Mouse (Mus musculus): ENCODE results near the gene Tmem251. TPM values are rescaled to one million over a fixed set of nuclear protein-coding genes. Genes with fewer than 3 reads are reported as not detected.

Gene Tmem251
- polyA plus RNA-seq, 1 experiment from 2014 or later = 15.2 TPM

DNA sequence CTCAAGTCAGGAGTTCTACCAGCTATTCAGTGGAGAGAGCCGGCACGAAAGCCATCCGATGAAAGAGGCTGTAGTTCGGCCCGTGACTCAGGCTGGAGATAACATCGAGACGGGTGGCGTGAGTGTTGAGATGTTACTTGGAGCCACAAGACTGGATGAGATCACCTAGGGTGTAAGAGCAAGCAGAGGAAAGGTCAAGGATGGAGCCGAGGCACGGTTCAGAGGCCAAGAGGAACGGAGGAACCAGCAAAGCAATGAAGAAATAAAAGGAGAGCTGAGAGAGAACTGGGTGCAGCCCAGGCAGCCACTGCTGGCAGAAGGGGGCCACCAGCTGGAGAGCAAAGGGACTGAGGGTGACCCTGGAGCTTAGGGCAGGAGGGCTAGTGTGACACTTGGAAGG, 35.3 kb upstream of the Tmem251 start:
- ATAC-seq (replicated peaks; ENCODE audit: low FRiP score, low read depth) (no peak; the same call in 1 of the 2 replicates), DNase-seq (ENCODE audit: low spot score) (peak; percentile 61)
- H3K27me3 ChIP-seq (ENCODE audit: insufficient read depth, low read length) = no peaks in the 10 kb centered on the region
- no peaks in the 10 kb centered on the region for H3K36me3 ChIP-seq (ENCODE audit: insufficient read depth, low read length)
- 53% methylated on average over 11 of the region's 11 CpGs for WGBS
- no peak overlapping the region for H3K4me3 ChIP-seq (replicated peaks; ENCODE audit: low read depth, low read length)
- H3K9ac ChIP-seq (ENCODE audit: low read depth, low read length) = no peak overlapping the region
- 0 out of 2 replicates have a peak overlapping the region, but pooled peaks have one; percentile 3 for H3K4me2 ChIP-seq (ENCODE audit: low read length)
- peak; percentile 61 for TF ChIP-seq CTCF (IDR thresholded peaks at IDR 0.05; ENCODE audit: low read depth)
- H3K27ac ChIP-seq = no peak overlapping the region
- H3K9me3 ChIP-seq (replicated peaks; ENCODE audit: low read length) = no peaks in the 10 kb centered on the region
- peaks cover 6% of the 10 kb centered on the region for H3K4me1 ChIP-seq (replicated peaks; ENCODE audit: insufficient read depth, low read length)

DNA sequence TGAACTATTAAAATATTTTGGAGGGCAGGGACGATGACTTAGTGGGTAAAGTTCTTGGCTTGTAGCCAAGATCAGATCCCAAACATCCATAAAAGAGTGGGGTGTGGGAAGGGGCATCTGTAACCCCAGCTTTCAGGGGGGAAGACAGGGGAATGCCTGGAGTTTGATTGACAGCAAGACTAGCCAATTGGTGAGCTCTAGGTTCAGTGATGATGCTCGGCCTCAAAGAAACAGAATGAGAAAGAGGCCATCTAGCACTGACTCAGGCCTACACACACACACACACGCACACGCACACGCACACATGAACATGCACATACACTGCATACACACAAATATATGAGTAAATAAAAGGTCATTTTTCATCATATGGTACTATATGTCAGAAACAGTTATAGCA, 33.7 kb upstream of the Tmem251 start:
- Histone ChIP-seq H3K4me3 (replicated peaks; ENCODE audit: low read depth, low read length) (no peak overlapping the region), H3K4me2 (ENCODE audit: low read length) (no peak overlapping the region), H3K9me3 (replicated peaks; ENCODE audit: low read length) (no peaks in the 10 kb centered on the region), H3K36me3 (ENCODE audit: insufficient read depth, low read length) (no peaks in the 10 kb centered on the region), H3K27me3 (ENCODE audit: insufficient read depth, low read length) (no peaks in the 10 kb centered on the region), H3K27ac (no peak overlapping the region), H3K9ac (ENCODE audit: low read depth, low read length) (no peak overlapping the region), H3K4me1 (replicated peaks; ENCODE audit: insufficient read depth, low read length) (no peaks in the 10 kb centered on the region)
- WGBS = 83% methylated on average over 5 of the region's 5 CpGs
- ATAC-seq (replicated peaks; ENCODE audit: low FRiP score, low read depth) (no peak), DNase-seq (ENCODE audit: low spot score) (no peak)
- TF ChIP-seq CTCF (IDR thresholded peaks at IDR 0.05; ENCODE audit: low read depth) = no peak

DNA sequence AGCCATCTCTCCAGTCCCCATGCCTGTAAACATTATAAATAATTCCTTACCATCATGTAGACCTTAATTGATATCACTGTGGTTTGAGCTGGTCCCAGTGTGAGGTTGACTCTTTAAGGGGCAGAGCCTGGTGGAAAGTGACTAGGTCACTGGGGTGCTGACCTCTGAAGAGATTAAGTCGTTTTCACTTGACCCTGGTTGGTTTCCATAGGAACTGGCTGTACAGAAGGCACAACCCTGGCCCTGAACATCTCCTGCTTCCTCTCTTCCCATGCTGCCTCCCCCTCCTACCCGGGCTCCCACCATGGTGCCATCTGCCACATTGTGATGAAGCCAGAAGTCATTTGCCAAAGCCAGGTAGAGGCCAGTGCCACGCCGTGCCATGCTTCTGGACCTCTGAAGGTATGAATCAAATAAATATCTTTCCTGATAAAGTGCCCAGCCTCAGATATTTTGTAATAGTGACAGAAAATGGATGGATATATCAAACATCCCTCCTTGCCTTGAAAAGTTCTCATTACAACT, 32.6 kb upstream of the Tmem251 start:
- H3K4me1 ChIP-seq (replicated peaks; ENCODE audit: insufficient read depth, low read length) = no peaks in the 10 kb centered on the region
- H3K4me2 ChIP-seq (ENCODE audit: low read length) = no peak overlapping the region
- H3K9me3 ChIP-seq (replicated peaks; ENCODE audit: low read length) = no peaks in the 10 kb centered on the region
- no peak overlapping the region for H3K9ac ChIP-seq (ENCODE audit: low read depth, low read length)
- H3K36me3 ChIP-seq (ENCODE audit: insufficient read depth, low read length) = no peaks in the 10 kb centered on the region
- ATAC-seq (replicated peaks; ENCODE audit: low FRiP score, low read depth) (no peak), DNase-seq (ENCODE audit: low spot score) (no peak)
- no peak overlapping the region for H3K27ac ChIP-seq
- no peak overlapping the region for H3K4me3 ChIP-seq (replicated peaks; ENCODE audit: low read depth, low read length)
- H3K27me3 ChIP-seq (ENCODE audit: insufficient read depth, low read length) = no peaks in the 10 kb centered on the region
- TF ChIP-seq CTCF (IDR thresholded peaks at IDR 0.05; ENCODE audit: low read depth) = no peak
- WGBS = 63% methylated on average over 4 of the region's 4 CpGs

DNA sequence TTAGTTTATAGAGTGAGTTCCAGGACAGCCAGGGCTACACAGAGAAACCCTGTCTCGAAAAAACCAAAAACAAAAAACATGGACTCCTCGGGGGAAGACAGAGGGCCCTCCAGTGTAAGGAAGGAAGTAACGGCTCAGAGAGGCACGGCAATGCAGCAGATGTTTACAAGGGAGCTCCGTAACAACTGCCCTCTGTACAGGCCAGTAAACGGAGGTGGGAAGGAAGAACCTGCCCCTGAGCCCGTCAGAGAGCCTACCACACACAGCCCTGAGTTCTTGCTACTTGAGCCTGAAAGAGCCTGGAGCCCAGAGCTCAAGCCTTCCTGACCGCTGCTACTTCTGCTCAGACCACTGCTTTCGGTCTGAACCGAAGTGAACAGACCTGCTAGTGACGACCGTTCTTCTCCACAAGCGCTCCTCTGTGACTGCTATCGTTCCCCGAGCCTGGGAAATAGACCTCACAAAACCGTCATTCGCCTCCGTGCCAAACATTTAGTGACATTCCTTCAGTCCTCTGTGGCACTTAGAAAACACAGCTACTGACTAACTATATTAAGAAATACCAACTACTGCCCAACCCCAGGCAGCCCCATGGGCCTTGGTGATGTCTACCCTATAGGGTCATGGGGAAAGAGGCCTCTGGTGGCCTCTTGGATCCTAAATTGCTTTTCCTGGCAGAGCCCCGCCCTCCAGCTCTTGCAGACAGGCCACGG, 30.3 kb upstream of the Tmem251 start:
- Histone ChIP-seq H3K27me3 (ENCODE audit: insufficient read depth, low read length) (no peaks in the 10 kb centered on the region), H3K36me3 (ENCODE audit: insufficient read depth, low read length) (no peaks in the 10 kb centered on the region), H3K27ac (peak overlapping the region; percentile 19; the same call in 1 of the 2 replicates), H3K4me2 (ENCODE audit: low read length) (no peak overlapping the region), H3K9me3 (replicated peaks; ENCODE audit: low read length) (no peaks in the 10 kb centered on the region), H3K4me3 (replicated peaks; ENCODE audit: low read depth, low read length) (no peak overlapping the region), H3K4me1 (replicated peaks; ENCODE audit: insufficient read depth, low read length) (no peaks in the 10 kb centered on the region), H3K9ac (ENCODE audit: low read depth, low read length) (no peak overlapping the region)
- no peak for DNase-seq (ENCODE audit: low spot score)
- ATAC-seq (replicated peaks; ENCODE audit: low FRiP score, low read depth) = no peak
- no peak for TF ChIP-seq CTCF (IDR thresholded peaks at IDR 0.05; ENCODE audit: low read depth)
- WGBS = 51% methylated on average over 20 of the region's 20 CpGs

DNA sequence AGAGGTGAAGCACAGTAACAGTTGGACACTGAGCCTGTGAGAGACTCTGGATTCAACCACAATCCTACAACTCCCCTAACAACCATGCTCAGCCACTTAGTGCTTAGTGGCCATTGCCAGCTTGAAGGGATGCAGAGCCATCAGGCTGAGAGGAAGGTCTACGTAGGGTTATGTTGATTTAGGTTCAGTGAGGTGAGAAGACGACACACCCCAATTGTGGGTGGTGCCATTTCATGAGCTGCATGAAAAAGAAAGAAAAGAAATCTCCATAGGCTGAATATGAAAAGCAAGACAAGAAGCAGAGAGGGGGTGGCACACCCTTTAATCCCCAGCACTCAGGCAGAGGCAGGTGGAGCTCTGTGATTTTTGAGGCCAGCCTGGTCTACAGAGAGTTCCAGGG, 29.4 kb upstream of the Tmem251 start:
- DNase-seq (ENCODE audit: low spot score) = no peak
- H3K27ac ChIP-seq = no peak overlapping the region
- TF ChIP-seq CTCF (IDR thresholded peaks at IDR 0.05; ENCODE audit: low read depth) = no peak
- no peak for ATAC-seq (replicated peaks; ENCODE audit: low FRiP score, low read depth)
- no peak overlapping the region for H3K4me3 ChIP-seq (replicated peaks; ENCODE audit: low read depth, low read length)
- H3K27me3 ChIP-seq (ENCODE audit: insufficient read depth, low read length) = no peaks in the 10 kb centered on the region
- H3K4me1 ChIP-seq (replicated peaks; ENCODE audit: insufficient read depth, low read length) = no peaks in the 10 kb centered on the region
- H3K36me3 ChIP-seq (ENCODE audit: insufficient read depth, low read length) = no peaks in the 10 kb centered on the region
- no peaks in the 10 kb centered on the region for H3K9me3 ChIP-seq (replicated peaks; ENCODE audit: low read length)
- no peak overlapping the region for H3K9ac ChIP-seq (ENCODE audit: low read depth, low read length)
- WGBS = 49% methylated on average over 2 of the region's 2 CpGs
- no peak overlapping the region for H3K4me2 ChIP-seq (ENCODE audit: low read length)

DNA sequence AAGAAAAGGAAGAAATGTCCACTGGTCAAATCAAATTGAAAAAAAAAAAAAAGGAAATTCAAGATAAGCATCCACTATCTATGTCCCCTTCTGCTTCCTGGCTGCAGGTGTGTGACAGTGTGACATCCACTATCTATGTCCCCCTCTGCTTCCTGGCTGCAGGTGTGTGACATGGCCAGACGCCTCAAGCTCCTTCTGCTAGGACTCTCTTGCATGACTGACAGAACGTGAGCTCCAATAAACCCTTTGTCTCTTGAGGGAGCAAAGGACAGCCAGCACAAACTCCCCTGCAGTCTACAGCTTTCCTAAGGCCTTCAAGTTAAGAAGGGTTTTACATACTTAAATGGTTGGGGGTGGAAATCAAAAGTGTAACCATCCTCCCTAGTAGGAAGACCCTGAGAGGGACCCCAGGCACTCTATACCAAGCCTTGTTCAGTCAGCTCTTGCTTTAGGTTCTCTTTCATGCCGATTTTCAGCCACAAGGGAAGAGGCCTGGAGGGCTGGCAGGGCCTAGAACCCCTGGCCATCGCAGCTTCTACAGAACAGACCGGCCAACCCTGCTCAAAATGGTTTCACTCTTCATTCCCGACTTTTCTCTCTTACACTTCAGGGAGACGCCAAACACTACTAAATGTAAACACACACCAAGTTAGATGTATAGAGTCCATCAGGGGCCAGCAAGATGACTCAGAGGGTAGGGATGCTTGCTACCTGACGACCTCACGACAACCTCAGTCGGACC, 28.7 kb upstream of the Tmem251 start:
- H3K9ac ChIP-seq (ENCODE audit: low read depth, low read length) = no peak overlapping the region
- TF ChIP-seq CTCF (IDR thresholded peaks at IDR 0.05; ENCODE audit: low read depth) = no peak
- no peaks in the 10 kb centered on the region for H3K27me3 ChIP-seq (ENCODE audit: insufficient read depth, low read length)
- no peaks in the 10 kb centered on the region for H3K36me3 ChIP-seq (ENCODE audit: insufficient read depth, low read length)
- no peak for DNase-seq (ENCODE audit: low spot score)
- no peak overlapping the region for H3K4me3 ChIP-seq (replicated peaks; ENCODE audit: low read depth, low read length)
- H3K9me3 ChIP-seq (replicated peaks; ENCODE audit: low read length) = no peaks in the 10 kb centered on the region
- H3K27ac ChIP-seq = no peak overlapping the region
- H3K4me2 ChIP-seq (ENCODE audit: low read length) = no peak overlapping the region
- ATAC-seq (replicated peaks; ENCODE audit: low FRiP score, low read depth) = no peak
- 81% methylated on average over 10 of the region's 10 CpGs for WGBS
- H3K4me1 ChIP-seq (replicated peaks; ENCODE audit: insufficient read depth, low read length) = no peaks in the 10 kb centered on the region

Data from kidney, postnatal 0 days (tissue).